ENCODE assay signal across 8 mouse cellular contexts in the genomic region with DNA sequence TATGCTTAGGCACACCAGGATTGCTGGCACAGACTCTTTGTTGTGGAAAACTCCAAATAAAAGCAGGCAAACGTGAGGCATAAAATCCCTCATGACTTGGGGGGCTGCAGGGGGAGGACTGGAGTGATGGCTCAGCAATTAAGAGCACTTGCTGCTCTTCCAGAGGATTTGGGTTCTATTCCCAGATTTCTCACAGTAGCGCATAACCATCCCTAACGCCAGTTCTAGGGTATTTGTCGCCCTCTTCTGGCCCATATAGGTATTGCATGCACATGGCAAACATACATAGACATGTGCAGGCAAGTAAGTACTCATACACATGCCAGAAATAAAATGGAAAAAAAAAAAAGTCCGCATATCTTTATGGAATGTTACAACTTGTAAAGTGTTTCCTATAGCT.
A peak's percentile ranks its signal among the peaks of the same experiment; 100 is the strongest.
DNase-seq lines count a peak whose midpoint lies in the region; ATAC-seq lines count a peak whose summit lies in the region.

No protein-coding gene starts in this region.

- no peaks in the 10 kb centered on the region for H3K36me3 ChIP-seq in intestine, embryonic 14.5 days (ENCODE audit: control insufficient read depth, insufficient read depth, low read length)
- H3K36me3 ChIP-seq in intestine, embryonic 16.5 days (ENCODE audit: control insufficient read depth, insufficient read depth, low read length) = no peaks in the 10 kb centered on the region

- no peak overlapping the region for H3K9ac ChIP-seq in intestine, embryonic 14.5 days (ENCODE audit: low read length)
- H3K9ac ChIP-seq in intestine, embryonic 16.5 days (ENCODE audit: low read depth, low read length) = no peak overlapping the region

- peak; percentile 69 for DNase-seq in intestine, embryonic 14.5 days (ENCODE audit: low spot score)
- peak; percentile 41 for DNase-seq in urinary bladder, postnatal 14 days (ENCODE audit: low spot score)
- no peak for DNase-seq in urinary bladder, adult 2 months (ENCODE audit: low spot score)
- DNase-seq in cerebellum, adult 9-11 months = peak; percentile 43
- peak; percentile 37 for DNase-seq in lung, postnatal 25 days (ENCODE audit: low spot score)

- whole genome bisulfite sequencing in intestine, embryonic 14.5 days = 28% methylated on average over 5 of the region's 5 CpGs
- WGBS in intestine, embryonic 16.5 days = 29% methylated on average over 5 of the region's 5 CpGs

- no peak for ATAC-seq in intestine, embryonic 14.5 days (replicated peaks; ENCODE audit: low FRiP score, low TSS enrichment, low read depth)
- ATAC-seq in intestine, embryonic 16.5 days = no peak
- ATAC-seq in granulocyte monocyte progenitor cell, adult 5-6 weeks (replicated peaks; ENCODE audit: poor library complexity, severe bottlenecking) = 0 out of 2 replicates have a peak, but pooled peaks have one; percentile 18
- no peak for ATAC-seq in erythroid progenitor cell, adult 5-6 weeks (replicated peaks; ENCODE audit: low FRiP score, poor library complexity, severe bottlenecking)

- no peak overlapping the region for H3K4me2 ChIP-seq in intestine, embryonic 14.5 days (ENCODE audit: low read length)
- H3K4me2 ChIP-seq in intestine, embryonic 16.5 days (ENCODE audit: low read depth, low read length) = no peak overlapping the region

- no peaks in the 10 kb centered on the region for H3K9me3 ChIP-seq in intestine, embryonic 14.5 days (ENCODE audit: control insufficient read depth, low read length)
- no peaks in the 10 kb centered on the region for H3K9me3 ChIP-seq in intestine, embryonic 16.5 days (ENCODE audit: control insufficient read depth, low read length)

- no peak overlapping the region for H3K27ac ChIP-seq in intestine, embryonic 14.5 days (ENCODE audit: low read depth)
- no peak overlapping the region for H3K27ac ChIP-seq in intestine, embryonic 16.5 days (ENCODE audit: low read length)

- H3K27me3 ChIP-seq in intestine, embryonic 14.5 days (replicated peaks; ENCODE audit: control insufficient read depth, insufficient read depth, low read length) = 0 out of 2 replicates have a peak, but pooled peaks cover 2% of the 10 kb centered on the region
- H3K27me3 ChIP-seq in intestine, embryonic 16.5 days (replicated peaks; ENCODE audit: control insufficient read depth, insufficient read depth, low read length) = no peaks in the 10 kb centered on the region

- H3K4me3 ChIP-seq in intestine, embryonic 14.5 days (ENCODE audit: low read depth, low read length) = no peak overlapping the region
- no peak overlapping the region for H3K4me3 ChIP-seq in intestine, embryonic 16.5 days (ENCODE audit: low read length)

- H3K4me1 ChIP-seq in intestine, embryonic 14.5 days (replicated peaks; ENCODE audit: control insufficient read depth, insufficient read depth, low read length) = 0 out of 2 replicates have a peak, but pooled peaks cover 11% of the 10 kb centered on the region
- peaks cover 4% of the 10 kb centered on the region; the same call in 1 of the 2 replicates for H3K4me1 ChIP-seq in intestine, embryonic 16.5 days (ENCODE audit: control insufficient read depth, insufficient read depth, low read length)
